Mouse (Mus musculus) adrenal gland, adult 8-10 months (tissue): ENCODE results near the gene Olfr1286. TPM values are rescaled to one million over a fixed set of nuclear protein-coding genes. Genes with fewer than 3 reads are reported as not detected.

Source experiments
- DNase-seq: peaks from one replicate; pipeline ENCODE4 v3.0.0; 2022
- total RNA-seq, 4 experiments: library from RNA; stranded (reverse); gene quantifications; 2 replicates each; pipeline ENCODE4 v1.2.4; 2022

Gene Olfr1286
- not detected for total RNA-seq

DNA sequence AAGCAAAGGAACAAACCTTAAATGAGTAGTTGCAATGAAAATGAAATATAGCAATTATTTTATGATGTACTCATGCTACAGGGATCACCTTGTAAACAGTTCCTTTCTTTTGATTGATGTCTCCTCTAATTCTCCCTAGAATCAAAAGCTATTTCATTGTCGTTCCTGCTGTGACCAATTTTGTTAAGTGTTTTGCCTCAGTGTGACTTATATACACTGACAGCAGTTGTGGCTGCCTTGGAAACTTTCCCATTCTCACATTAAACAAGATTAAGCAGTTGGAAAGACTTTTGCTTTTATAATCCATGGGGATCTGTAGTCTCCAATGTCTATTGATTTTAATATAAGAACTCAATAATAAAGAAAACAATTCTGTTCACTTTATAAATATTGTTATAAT, at the start of gene Olfr1286:
Olfr1286 (minus strand) TSS at position 185 of the 400 bp plus-strand sequence.
- DNase-seq, result no peak

DNA sequence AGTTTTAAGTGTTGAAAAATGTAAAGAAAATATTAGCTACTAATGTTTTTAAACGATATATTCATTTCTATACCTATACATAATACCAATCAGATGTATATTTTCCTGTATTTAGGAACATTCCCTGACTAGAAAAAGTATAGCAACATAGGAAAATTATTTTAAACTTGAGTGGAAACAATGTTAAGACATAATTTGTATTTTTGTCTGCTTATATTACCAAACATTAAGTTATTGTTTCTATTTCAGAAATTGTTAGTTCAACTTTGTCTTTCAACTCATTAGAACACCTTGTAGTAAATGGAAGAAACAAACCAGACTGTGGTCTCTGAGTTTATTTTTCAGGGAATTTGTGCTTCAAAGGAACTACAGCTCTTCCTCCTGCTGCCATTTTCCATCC, 25.9 kb upstream of the Olfr1286 start, which contains the start of gene Olfr1287:
Olfr1287 (plus strand) TSS at position 301 of the 400 bp plus-strand sequence.
- DNase-seq, result no peak

DNA sequence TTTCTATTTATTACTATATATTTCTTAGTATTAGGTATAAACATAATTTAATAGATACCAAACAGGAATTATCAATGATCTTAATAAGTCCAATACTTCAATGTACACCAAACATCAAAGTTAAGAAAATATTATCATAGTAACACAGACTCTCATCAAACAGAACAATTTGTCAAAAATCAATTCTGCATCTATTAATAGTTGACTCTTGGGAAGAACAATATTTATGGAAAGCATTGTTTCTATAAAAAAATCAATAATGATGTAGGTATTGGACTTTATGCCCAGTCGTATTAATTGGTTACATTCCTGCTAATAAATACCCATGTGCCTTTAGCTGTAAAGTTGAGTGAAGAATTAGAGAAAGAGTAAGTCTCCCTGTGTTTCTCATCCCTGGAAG, 47.7 kb downstream of the Olfr1286 start, which contains the start of gene Olfr1284:
Olfr1284 (plus strand) TSS at position 301 of the 400 bp plus-strand sequence.
- DNase-seq, result no peak

Other genes with a start within 250 kb of the Olfr1286 start
- gene 4930430A15Rik, start 193.5 kb downstream of the Olfr1286 start, total RNA-seq, result not detected
- not detected for gene Olfr1275, start 187.8 kb downstream of the Olfr1286 start, total RNA-seq
- gene Olfr1276, start 168.6 kb downstream of the Olfr1286 start, total RNA-seq, result not detected
- not detected for gene Olfr1277, start 149.0 kb downstream of the Olfr1286 start, total RNA-seq
- gene Olfr1278, start 133.0 kb downstream of the Olfr1286 start, total RNA-seq, result not detected
- gene Olfr1279, start 122.5 kb downstream of the Olfr1286 start, total RNA-seq, result not detected
- not detected for gene Olfr1280, start 109.1 kb downstream of the Olfr1286 start, total RNA-seq
- gene Olfr1281, start 96.6 kb downstream of the Olfr1286 start, total RNA-seq, result not detected
- not detected for gene Olfr1282, start 87.0 kb downstream of the Olfr1286 start, total RNA-seq
- not detected for gene Olfr1283, start 56.3 kb downstream of the Olfr1286 start, total RNA-seq
- gene Olfr1284, start 47.6 kb downstream of the Olfr1286 start, total RNA-seq, result not detected
- gene Olfr1287, start 26.0 kb upstream of the Olfr1286 start, total RNA-seq, result not detected
- not detected for gene Olfr1288, start 51.0 kb upstream of the Olfr1286 start, total RNA-seq
- not detected for gene Olfr1289, start 57.7 kb upstream of the Olfr1286 start, total RNA-seq
- not detected for gene Olfr1290, start 70.7 kb upstream of the Olfr1286 start, total RNA-seq
- not detected for gene Olfr1291-ps1, start 74.1 kb upstream of the Olfr1286 start, total RNA-seq
- not detected for gene Olfr1293-ps, start 102.1 kb upstream of the Olfr1286 start, total RNA-seq
- gene Olfr1294, start 117.2 kb upstream of the Olfr1286 start, total RNA-seq, result not detected
- gene Olfr1295, start 146.6 kb upstream of the Olfr1286 start, total RNA-seq, result not detected
- not detected for gene Olfr1297, start 203.4 kb upstream of the Olfr1286 start, total RNA-seq
- not detected for gene Olfr1298, start 226.1 kb upstream of the Olfr1286 start, total RNA-seq
- not detected for gene Olfr1299, start 238.3 kb upstream of the Olfr1286 start, total RNA-seq